Mouse (Mus musculus) midbrain, embryonic 15.5 days (tissue): ENCODE data around the gene Nek9. TPM values are rescaled to one million over a fixed set of nuclear protein-coding genes. Genes with fewer than 3 reads are reported as not detected.
"Not testable (repeated sequence)": the region's sequence is repeated elsewhere in the genome, so short reads cannot be mapped to it uniquely, and the experiment has no call there.

Source experiments
- ATAC-seq: fragments of 200-750 bp; cut with Nextera tagmentation; replicated peaks from 2 replicates; pipeline ENCODE4 v1.8.0; 2017; ENCODE audit warnings: moderate TSS enrichment
- H3K27ac ChIP-seq: fragments of 300-500 bp; sonication (generic); 2 replicates; pipeline ENCODE4 v1.5.1; 2015; ENCODE audit warnings: mild to moderate bottlenecking, inconsistent platforms
- H3K27me3 ChIP-seq: fragments of 300-500 bp; sonication (generic); replicated peaks from 2 replicates; pipeline ENCODE4 v1.6.1; 2015; ENCODE audit warnings: inconsistent platforms
- H3K36me3 ChIP-seq: fragments of 300-500 bp; sonication (generic); replicated peaks from 2 replicates; pipeline ENCODE4 v1.6.1; 2015; ENCODE audit warnings: inconsistent platforms
- H3K4me1 ChIP-seq: fragments of 300-500 bp; sonication (generic); 2 replicates; pipeline ENCODE4 v1.6.1; 2015; ENCODE audit warnings: inconsistent platforms
- H3K4me2 ChIP-seq: fragments of 300-500 bp; sonication (generic); 2 replicates; pipeline ENCODE4 v1.6.1; 2015; ENCODE audit warnings: inconsistent platforms, mild to moderate bottlenecking, moderate library complexity
- H3K4me3 ChIP-seq: fragments of 300-500 bp; sonication (generic); 2 replicates; pipeline ENCODE4 v1.5.1; 2015; ENCODE audit warnings: mild to moderate bottlenecking, inconsistent platforms
- H3K9ac ChIP-seq: fragments of 300-500 bp; sonication (generic); 2 replicates; pipeline ENCODE4 v1.6.1; 2015; ENCODE audit warnings: mild to moderate bottlenecking, inconsistent platforms
- H3K9me3 ChIP-seq: fragments of 300-500 bp; sonication (generic); 2 replicates; pipeline ENCODE4 v1.6.1; 2016; ENCODE audit warnings: inconsistent platforms
- WGBS: fragments of 180-500 bp; shearing (Covaris S2); methylation state at CpG from one replicate; pipeline ENCODE4 v1.1.7; 2015; ENCODE audit warnings: mixed read lengths; 5-methylcytosine and 5-hydroxymethylcytosine counted together
- polyA plus RNA-seq: library from polyadenylated mRNA; unstranded; fragments of >200 nt; fragmentation: Nextera tagmentation; extraction: Ambion mirVana; gene quantifications from 2 replicates; pipeline ENCODE4 v1.2.1, GENCODE M21; 2015

The Nek9 gene
- polyA plus RNA-seq, 1 experiment from 2014 or later: 11.7 TPM

DNA sequence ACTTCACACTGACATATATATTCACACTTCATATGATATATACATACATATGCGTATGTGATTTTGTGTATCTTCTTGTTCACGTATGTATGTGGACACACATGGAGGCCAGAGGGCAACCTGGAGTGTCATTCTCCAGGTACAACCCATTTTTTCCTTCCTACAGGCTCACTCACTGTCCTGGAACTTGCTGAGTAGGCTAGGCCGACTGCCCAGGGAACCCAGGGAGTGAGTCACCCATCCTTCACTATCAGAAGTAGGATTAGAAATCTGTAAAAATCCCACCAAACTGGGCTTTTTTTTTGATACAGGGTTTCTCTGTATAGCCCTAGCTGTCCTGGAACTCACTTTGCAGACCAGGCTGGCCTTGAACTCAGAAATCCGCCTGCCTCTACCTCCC, 54.2 kb downstream of the Nek9 start:
- H3K9me3 ChIP-seq: no peaks in the 10 kb centered on the region
- WGBS: 96% methylated on average over 4 of the region's 4 CpGs
- no peak overlapping the region for H3K4me3 ChIP-seq

DNA sequence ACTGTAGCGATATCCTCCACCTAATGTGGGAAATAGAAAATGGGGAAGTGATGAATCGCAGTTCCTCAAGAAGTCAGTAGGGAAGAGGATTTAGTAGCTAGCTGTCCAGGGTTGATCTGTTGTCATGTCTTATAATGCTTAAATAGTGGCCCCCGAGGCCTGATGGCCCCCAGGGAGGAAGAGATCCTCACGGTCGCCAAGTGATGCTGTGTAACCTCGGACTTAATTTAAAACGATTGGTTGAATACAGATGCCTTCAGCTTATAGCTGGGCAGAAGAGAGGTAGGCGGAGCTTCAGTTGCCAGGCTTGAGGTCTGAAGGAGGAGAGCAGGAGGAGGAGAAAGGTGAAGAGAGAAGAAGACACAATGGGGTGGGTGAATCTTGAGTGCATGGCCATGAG, 54.8 kb downstream of the Nek9 start:
- H3K4me3 ChIP-seq: no peak overlapping the region
- peaks cover 18% of the 10 kb centered on the region for H3K4me1 ChIP-seq
- H3K9me3 ChIP-seq: no peaks in the 10 kb centered on the region
- no peak overlapping the region for H3K4me2 ChIP-seq
- H3K27ac ChIP-seq: no peak overlapping the region
- no peak for ATAC-seq
- H3K36me3 ChIP-seq: no peaks in the 10 kb centered on the region
- no peak overlapping the region for H3K9ac ChIP-seq
- WGBS: 70% methylated on average over 8 of the region's 8 CpGs
- no peaks in the 10 kb centered on the region for H3K27me3 ChIP-seq

More for the DNA sequence above, 54.2 kb downstream of the Nek9 start:
- Histone ChIP-seq H3K27me3 (peaks cover 5% of the 10 kb centered on the region; the same call in 1 of the 2 replicates), H3K27ac (no peak overlapping the region), H3K4me1 (peaks cover 17% of the 10 kb centered on the region), H3K4me2 (no peak overlapping the region), H3K36me3 (no peaks in the 10 kb centered on the region), H3K9ac (no peak overlapping the region)
- ATAC-seq: no peak

- H3K27me3 ChIP-seq, H3K9me3 ChIP-seq, H3K36me3 ChIP-seq, ATAC-seq, H3K4me3 ChIP-seq, H3K4me2 ChIP-seq, H3K4me1 ChIP-seq, H3K27ac ChIP-seq, H3K9ac ChIP-seq: not testable (repeated sequence)
- WGBS: 89% methylated on average over 2 of the region's 4 CpGs
Measured at GRCm38 (mm10) chr12:85281756-85282155, 57.4 kb downstream of the Nek9 start.

DNA sequence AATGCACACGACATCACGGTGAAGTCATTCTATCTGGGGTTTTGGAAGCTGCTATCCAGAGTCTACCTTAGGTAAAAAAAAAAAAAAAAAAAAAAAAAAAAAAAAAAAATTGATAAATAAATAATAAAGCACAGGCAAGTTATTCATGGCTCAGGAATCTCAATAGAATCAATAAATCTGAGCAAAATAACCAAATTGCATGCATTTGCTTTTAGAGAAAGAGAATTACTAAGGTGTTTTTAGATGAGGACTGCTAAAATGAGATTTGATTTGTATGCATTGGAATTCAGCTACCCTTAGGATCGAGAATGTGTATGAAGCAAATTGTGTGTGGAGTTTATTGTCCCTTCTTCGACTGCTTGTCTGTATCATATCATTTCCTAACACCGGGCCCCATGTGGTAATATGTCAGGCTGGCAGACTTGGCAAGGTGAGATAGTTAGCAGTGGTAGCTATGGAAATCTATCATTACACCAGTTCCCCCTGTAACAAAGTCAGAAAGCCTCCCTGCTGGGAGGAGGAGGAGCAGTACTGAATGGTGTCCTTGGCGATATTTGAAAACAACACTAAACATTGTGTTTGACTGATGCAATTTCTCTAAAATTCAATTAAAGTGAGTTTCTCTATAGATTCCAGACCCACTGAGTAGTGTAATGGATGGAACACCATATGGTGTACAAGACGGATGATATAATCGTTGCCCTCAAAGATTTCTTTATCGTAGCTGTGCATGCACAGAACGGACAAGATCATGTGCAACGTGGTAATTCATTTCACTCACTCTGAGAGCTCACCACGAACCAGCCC, 58.1 kb downstream of the Nek9 start:
- peak overlapping the region; percentile 91; the same call in 1 of the 2 replicates for H3K4me3 ChIP-seq
- no peak overlapping the region for H3K9ac ChIP-seq
- H3K27me3 ChIP-seq: no peaks in the 10 kb centered on the region
- H3K9me3 ChIP-seq: no peaks in the 10 kb centered on the region
- WGBS: 64% methylated on average over 12 of the region's 12 CpGs
- no peak overlapping the region for H3K27ac ChIP-seq
- H3K36me3 ChIP-seq: no peaks in the 10 kb centered on the region; the same call in 1 of the 2 replicates
- H3K4me2 ChIP-seq: peak overlapping the region; percentile 79
- ATAC-seq: no peak; the same call in 1 of the 2 replicates
- H3K4me1 ChIP-seq: peaks cover 5% of the 10 kb centered on the region

- WGBS: 0% methylated on average over 31 of the region's 31 CpGs
- H3K27me3 ChIP-seq: no peaks in the 10 kb centered on the region
- no peaks in the 10 kb centered on the region; the same call in 1 of the 2 replicates for H3K36me3 ChIP-seq
- H3K9ac ChIP-seq: peak overlapping the region; percentile 90
- H3K9me3 ChIP-seq: no peaks in the 10 kb centered on the region
- H3K4me3 ChIP-seq: peak overlapping the region; percentile 91
- peaks cover 5% of the 10 kb centered on the region for H3K4me1 ChIP-seq
- peak; percentile 99 for ATAC-seq
- peak overlapping the region; percentile 79 for H3K4me2 ChIP-seq
- peak overlapping the region; percentile 83 for H3K27ac ChIP-seq
Measured at GRCm38 (mm10) chr12:85280105-85280844, 58.9 kb downstream of the Nek9 start.

DNA sequence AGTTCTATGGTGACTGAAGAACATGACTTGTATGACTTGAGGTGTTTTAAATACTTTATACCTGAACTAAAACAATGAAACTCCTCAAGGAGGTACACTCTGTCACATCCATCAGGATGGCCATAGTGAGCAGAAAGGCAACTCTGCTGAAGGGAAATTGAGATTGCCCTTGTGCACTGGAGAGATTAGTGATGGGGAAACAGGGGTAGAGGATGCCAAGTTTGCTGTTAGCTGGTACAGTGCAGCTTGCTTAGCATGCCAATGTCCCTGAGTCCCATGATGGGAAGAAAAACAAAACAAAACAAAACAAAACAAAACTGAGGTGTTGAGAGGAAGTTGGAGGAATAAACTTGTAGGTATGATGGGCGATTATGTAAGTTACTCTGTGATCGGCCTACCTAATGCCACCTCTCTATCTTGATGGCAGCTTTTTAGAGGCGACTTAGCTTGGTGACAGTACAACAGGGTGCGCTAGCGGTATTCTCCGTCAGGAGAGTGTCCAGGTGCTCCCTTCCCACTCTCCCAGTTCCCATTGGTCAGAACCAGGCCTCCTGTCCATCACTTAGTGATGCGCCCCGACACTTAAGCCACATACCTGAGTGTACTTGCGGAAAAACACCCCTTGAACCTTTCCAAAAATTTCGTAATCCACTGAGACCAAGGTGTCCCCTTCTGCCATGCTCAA, 59.6 kb downstream of the Nek9 start:
- Histone ChIP-seq H3K4me3 (peak overlapping the region; percentile 91), H3K9ac (peak overlapping the region; percentile 90), H3K27me3 (no peaks in the 10 kb centered on the region), H3K9me3 (no peaks in the 10 kb centered on the region), H3K27ac (peak overlapping the region; percentile 83), H3K4me2 (peak overlapping the region; percentile 79), H3K4me1 (peaks cover 5% of the 10 kb centered on the region), H3K36me3 (no peaks in the 10 kb centered on the region; the same call in 1 of the 2 replicates)
- peak; percentile 67 for ATAC-seq
- 4% methylated on average over 10 of the region's 10 CpGs for WGBS

GRCm38 (mm10) chr12:85278919-85279318, 60.2 kb downstream of the Nek9 start:
- Histone ChIP-seq H3K36me3 (no peaks in the 10 kb centered on the region; the same call in 1 of the 2 replicates), H3K27me3 (no peaks in the 10 kb centered on the region), H3K9me3 (no peaks in the 10 kb centered on the region), H3K27ac (no peak overlapping the region), H3K9ac (no peak overlapping the region), H3K4me2 (no peak overlapping the region), H3K4me3 (no peak overlapping the region), H3K4me1 (peaks cover 5% of the 10 kb centered on the region)
- no peak for ATAC-seq
- 95% methylated on average over 10 of the region's 10 CpGs for WGBS

DNA sequence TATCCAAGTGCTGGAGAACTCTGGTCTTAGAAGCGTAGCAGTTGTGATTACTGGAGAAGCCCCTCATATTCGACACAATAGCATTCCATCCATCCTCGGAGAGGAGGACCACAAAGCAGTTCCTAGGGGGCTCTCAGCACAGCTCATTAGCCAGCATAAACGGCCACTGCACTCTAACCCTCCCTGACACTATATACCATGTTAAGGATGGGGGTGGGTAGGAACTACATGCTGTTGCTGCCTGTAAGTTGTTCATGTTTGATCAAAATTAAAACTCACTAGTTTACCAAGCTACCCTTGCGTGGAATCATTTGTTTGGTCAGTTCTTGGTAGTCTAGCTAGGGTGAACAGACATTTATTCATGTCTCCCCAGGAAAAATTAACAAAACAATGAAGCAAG, 62.9 kb downstream of the Nek9 start:
- no peak for ATAC-seq
- Histone ChIP-seq H3K27ac (no peak overlapping the region), H3K9ac (no peak overlapping the region), H3K9me3 (no peaks in the 10 kb centered on the region), H3K4me1 (peaks cover 5% of the 10 kb centered on the region), H3K4me3 (no peak overlapping the region), H3K4me2 (no peak overlapping the region), H3K36me3 (no peaks in the 10 kb centered on the region; the same call in 1 of the 2 replicates), H3K27me3 (no peaks in the 10 kb centered on the region)
- 74% methylated on average over 5 of the region's 5 CpGs for WGBS

GRCm38 (mm10) chr12:85273508-85273907, 65.7 kb downstream of the Nek9 start:
- no peak for ATAC-seq
- Histone ChIP-seq H3K4me2 (no peak overlapping the region), H3K4me1 (peaks cover 5% of the 10 kb centered on the region; the same call in 1 of the 2 replicates), H3K36me3 (no peaks in the 10 kb centered on the region; the same call in 1 of the 2 replicates), H3K27me3 (no peaks in the 10 kb centered on the region), H3K9ac (no peak overlapping the region), H3K27ac (no peak overlapping the region), H3K4me3 (no peak overlapping the region), H3K9me3 (no peaks in the 10 kb centered on the region)
- 88% methylated on average over 10 of the region's 10 CpGs for WGBS

GRCm38 (mm10) chr12:85271843-85272206, 67.3 kb downstream of the Nek9 start:
- no peak for ATAC-seq
- Histone ChIP-seq H3K9ac (no peak overlapping the region), H3K36me3 (peaks cover 1% of the 10 kb centered on the region; the same call in 1 of the 2 replicates), H3K27me3 (no peaks in the 10 kb centered on the region), H3K4me1 (peaks cover 5% of the 10 kb centered on the region; the same call in 1 of the 2 replicates), H3K4me2 (no peak overlapping the region), H3K9me3 (no peaks in the 10 kb centered on the region), H3K4me3 (no peak overlapping the region), H3K27ac (no peak overlapping the region)
- 76% methylated on average over 4 of the region's 4 CpGs for WGBS

GRCm38 (mm10) chr12:85271132-85271842, 67.9 kb downstream of the Nek9 start:
- Histone ChIP-seq H3K27me3 (no peaks in the 10 kb centered on the region), H3K9me3 (no peaks in the 10 kb centered on the region), H3K27ac (no peak overlapping the region), H3K4me2 (peak overlapping the region; percentile 56), H3K4me3 (no peak overlapping the region), H3K36me3 (peaks cover 3% of the 10 kb centered on the region; the same call in 1 of the 2 replicates), H3K9ac (no peak overlapping the region), H3K4me1 (peaks cover 5% of the 10 kb centered on the region; the same call in 1 of the 2 replicates)
- no peak for ATAC-seq
- WGBS: 73% methylated on average over 7 of the region's 7 CpGs
